Mouse (Mus musculus) adrenal gland, postnatal 4 days (tissue): Measurements from ENCODE around the gene Anks1. TPM values are rescaled to one million over a fixed set of nuclear protein-coding genes. Genes with fewer than 3 reads are reported as not detected.
"Not testable (repeated sequence)": the region's sequence is repeated elsewhere in the genome, so short reads cannot be mapped to it uniquely, and the experiment has no call there.

Source experiments
- DNase-seq, 2 experiments: peaks; one replicate each; pipeline ENCODE4 v3.0.0; 2021 to 2022; ENCODE audit warnings: low spot score in 2 of 2, mixed read lengths in 2 of 2
- total RNA-seq, 2 experiments: library from RNA; stranded (reverse); gene quantifications; 2 replicates each; pipeline ENCODE4 v1.2.3; 2021

The Anks1 gene
- total RNA-seq, 2 experiments from 2014 or later: 33.7 to 37.4 TPM

GRCm38 (mm10) chr17:27994001-27994944, 85.2 kb downstream of the Anks1 start:
- no peak for DNase-seq

- DNase-seq: no peak
These were observed 87.2 kb downstream of the Anks1 start for GRCm38 (mm10) chr17:27996320-27996719.

GRCm38 (mm10) chr17:27997212-27997611, 88.1 kb downstream of the Anks1 start:
- DNase-seq: no peak

- DNase-seq: not testable (repeated sequence)
These were observed 90.7 kb downstream of the Anks1 start for GRCm38 (mm10) chr17:27999683-28000273.

- DNase-seq: no peak
These were observed 91.3 kb downstream of the Anks1 start for GRCm38 (mm10) chr17:28000389-28000788.

- no peak for DNase-seq
These were observed 91.7 kb downstream of the Anks1 start for GRCm38 (mm10) chr17:28000851-28001250.

- no peak for DNase-seq
These were observed 96.3 kb downstream of the Anks1 start for GRCm38 (mm10) chr17:28005393-28005792.

GRCm38 (mm10) chr17:28006208-28006607, 97.1 kb downstream of the Anks1 start:
- no peak for DNase-seq

- DNase-seq: no peak
These were observed 97.5 kb downstream of the Anks1 start for GRCm38 (mm10) chr17:28006611-28007010.

GRCm38 (mm10) chr17:28007179-28007811, 98.2 kb downstream of the Anks1 start:
- no peak for DNase-seq

GRCm38 (mm10) chr17:28007857-28008564, 98.9 kb downstream of the Anks1 start:
- no peak for DNase-seq

GRCm38 (mm10) chr17:28008565-28008981, 99.5 kb downstream of the Anks1 start:
- DNase-seq: no peak

GRCm38 (mm10) chr17:28009066-28009715, 100.1 kb downstream of the Anks1 start:
- no peak for DNase-seq

GRCm38 (mm10) chr17:28009716-28010114, 100.6 kb downstream of the Anks1 start:
- DNase-seq: no peak

GRCm38 (mm10) chr17:28010925-28011324, 101.8 kb downstream of the Anks1 start:
- no peak for DNase-seq

GRCm38 (mm10) chr17:28012851-28013250, 103.7 kb downstream of the Anks1 start:
- DNase-seq: no peak

GRCm38 (mm10) chr17:28013259-28013875, 104.3 kb downstream of the Anks1 start:
- no peak for DNase-seq

GRCm38 (mm10) chr17:28014449-28014848, 105.3 kb downstream of the Anks1 start:
- DNase-seq: no peak

GRCm38 (mm10) chr17:28015068-28015730, 106.1 kb downstream of the Anks1 start:
- no peak for DNase-seq
